Comparison of ENCODE assay signal across 11 mouse cellular contexts in the genomic region with DNA sequence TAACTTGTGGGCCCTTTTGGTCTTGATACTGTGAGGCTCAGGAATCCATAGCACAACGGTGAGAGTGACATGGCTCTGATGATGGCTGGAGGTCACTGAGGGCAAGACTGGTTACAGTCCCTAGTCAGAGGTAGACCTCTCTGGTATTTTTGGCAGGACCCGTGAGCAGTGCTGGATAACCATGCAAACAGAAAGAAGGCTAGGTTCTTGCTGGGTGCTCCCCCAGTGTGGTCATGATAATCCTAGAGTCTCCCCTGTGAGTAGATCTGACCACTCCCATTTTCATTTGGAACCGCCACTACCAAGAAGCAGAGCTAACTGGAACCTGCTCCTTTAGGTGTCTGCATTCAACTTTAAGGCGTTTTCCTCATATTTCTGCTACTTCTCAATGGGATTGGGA. TPM values are rescaled to one million over a fixed set of nuclear protein-coding genes. Genes with fewer than 3 reads are reported as not detected.
A peak's percentile ranks its signal among the peaks of the same experiment; 100 is the strongest.
DNase-seq lines count a peak whose midpoint lies in the region; ATAC-seq and TF ChIP-seq lines count a peak whose summit lies in the region.
"Had no signal": no experiment of that assay in that cellular context is flagged by ENCODE, and none has a peak within 500 bp of the region (broad histone marks: within the 10 kb centered on the region; RNA-seq: fewer than 3 reads in every experiment).

No protein-coding gene starts in this region.

- no peaks in the 10 kb centered on the region for H3K4me1 ChIP-seq in kidney, embryonic 16.5 days (ENCODE audit: insufficient read depth, low read length)
- peaks cover 16 to 26% of the 10 kb centered on the region in 2 experiments for H3K4me1 ChIP-seq in MEL (ENCODE audit: control insufficient read depth in 1 of 2, insufficient read depth in 2 of 2, low read length in 2 of 2)
- H3K4me1 ChIP-seq in brown adipose tissue, adult 24 weeks (ENCODE audit: control insufficient read depth, insufficient read depth, insufficient read length, low read length), result peaks cover 12% of the 10 kb centered on the region; the same call in 1 of the 2 replicates
- peaks cover 51% of the 10 kb centered on the region for H3K4me1 ChIP-seq in liver, embryonic 16.5 days (ENCODE audit: control insufficient read depth, low read depth, low read length)
- H3K4me1 ChIP-seq: forebrain, embryonic 12.5 days; intestine, embryonic 15.5 days had no signal

- H3K36me3 ChIP-seq in kidney, embryonic 16.5 days (ENCODE audit: insufficient read depth, low read length), result no peaks in the 10 kb centered on the region
- H3K36me3 ChIP-seq in MEL (ENCODE audit: control insufficient read depth in 1 of 2, insufficient read depth in 2 of 2, low read length in 2 of 2), result peaks cover 0 to 33% of the 10 kb centered on the region in 2 experiments; a peak in 2 of 4 replicates
- no peaks in the 10 kb centered on the region for H3K36me3 ChIP-seq in liver, embryonic 16.5 days (ENCODE audit: control insufficient read depth, insufficient read depth)
- H3K36me3 ChIP-seq: forebrain, embryonic 12.5 days; intestine, embryonic 15.5 days; midbrain, embryonic 13.5 days had no signal

- no peak for TF ChIP-seq RAD21 in MEL (IDR thresholded peaks at IDR 0.05; ENCODE audit: low read depth, low read length)

- H3K79me2 ChIP-seq in MEL (ENCODE audit: control insufficient read depth, insufficient read depth, low read length, poor library complexity), result peaks cover 4% of the 10 kb centered on the region

- H3K9me3 ChIP-seq in kidney, embryonic 16.5 days (ENCODE audit: low read length), result no peaks in the 10 kb centered on the region
- H3K9me3 ChIP-seq in MEL (replicated peaks; ENCODE audit: insufficient read depth, low read length), result no peaks in the 10 kb centered on the region
- no peaks in the 10 kb centered on the region for H3K9me3 ChIP-seq in liver, embryonic 16.5 days (replicated peaks; ENCODE audit: control insufficient read depth, low read length)
- H3K9me3 ChIP-seq: forebrain, embryonic 12.5 days; intestine, embryonic 15.5 days; midbrain, embryonic 13.5 days had no signal

- no peak overlapping the region for H3K9ac ChIP-seq in kidney, embryonic 16.5 days (replicated peaks; ENCODE audit: low read length)
- no peak overlapping the region for H3K9ac ChIP-seq in MEL (ENCODE audit: control insufficient read depth, low read depth, low read length, poor library complexity, severe bottlenecking)
- peak overlapping the region; percentile 36 for H3K9ac ChIP-seq in liver, embryonic 16.5 days (ENCODE audit: low read depth, low read length)

- H3K27ac ChIP-seq in kidney, embryonic 16.5 days (ENCODE audit: low read length), result no peak overlapping the region
- H3K27ac ChIP-seq in MEL (ENCODE audit: control insufficient read depth, low read depth, low read length), result no peak overlapping the region
- H3K27ac ChIP-seq in brown adipose tissue, adult 24 weeks (replicated peaks; ENCODE audit: low read depth, low read length), result peak overlapping the region; percentile 59
- no peak overlapping the region for H3K27ac ChIP-seq in liver, embryonic 16.5 days (ENCODE audit: low read length)
- H3K27ac ChIP-seq: forebrain, embryonic 12.5 days; midbrain, embryonic 13.5 days had no signal

- no peak overlapping the region for H3K4me2 ChIP-seq in kidney, embryonic 16.5 days (replicated peaks; ENCODE audit: low read depth, low read length)
- H3K4me2 ChIP-seq in liver, embryonic 16.5 days (ENCODE audit: low read depth, low read length), result peak overlapping the region; percentile 58

- no peaks in the 10 kb centered on the region for H3K27me3 ChIP-seq in kidney, embryonic 16.5 days (ENCODE audit: insufficient read depth, low read length)
- H3K27me3 ChIP-seq in MEL (ENCODE audit: control insufficient read depth in 1 of 2, insufficient read depth in 2 of 2, low read length in 2 of 2), result no peaks in the 10 kb centered on the region
- no peaks in the 10 kb centered on the region for H3K27me3 ChIP-seq in liver, embryonic 16.5 days (ENCODE audit: control insufficient read depth, insufficient read depth, low read depth, low read length)
- H3K27me3 ChIP-seq: intestine, embryonic 15.5 days had no signal

- peak; percentile 5 for DNase-seq in kidney, adult 11 months
- DNase-seq in MEL (ENCODE audit: low read depth, low spot score), result no peak
- no peak for DNase-seq in thymus, postnatal 25 days
- DNase-seq in left cerebral cortex, adult 18-20 months (ENCODE audit: low spot score in 2 of 2), result no peak
- DNase-seq: gastrocnemius, postnatal 36 days had no signal

- no peak for TF ChIP-seq POLR2A in MEL (IDR thresholded peaks at IDR 0.05; ENCODE audit: control insufficient read depth in 1 of 2, insufficient read depth in 1 of 2, low read depth in 1 of 2, low read length in 2 of 2, poor library complexity in 1 of 2)

- no peak for TF ChIP-seq EP300 in MEL (IDR thresholded peaks at IDR 0.05; ENCODE audit: low read depth in 1 of 2, low read length in 2 of 2)

- WGBS in kidney, embryonic 16.5 days, result 83% methylated on average over 4 of the region's 4 CpGs
- WGBS in liver, embryonic 16.5 days (ENCODE audit: insufficient replicate concordance), result 52% methylated on average over 4 of the region's 4 CpGs

- TF ChIP-seq CTCF in MEL (IDR thresholded peaks at IDR 0.05 in 2 of 3, conservative IDR thresholded peaks at IDR 0.05 in 1 of 3; ENCODE audit: control insufficient read depth in 1 of 3, insufficient read depth in 1 of 3, low read depth in 2 of 3, low read length in 3 of 3, poor library complexity in 1 of 3, severe bottlenecking in 1 of 3), result no peak

- no peak overlapping the region for H3K4me3 ChIP-seq in kidney, embryonic 16.5 days (ENCODE audit: low read length)
- H3K4me3 ChIP-seq in MEL (ENCODE audit: control insufficient read depth in 1 of 2, insufficient read depth in 1 of 2, low read depth in 2 of 2, low read length in 2 of 2), result peak overlapping the region in 1 of 2 experiments; percentile 71; a peak in 2 of 4 replicates
- H3K4me3 ChIP-seq in brown adipose tissue, adult 24 weeks (ENCODE audit: insufficient read depth, low read depth, low read length), result peak overlapping the region; percentile 55
- H3K4me3 ChIP-seq in liver, embryonic 16.5 days (ENCODE audit: low read depth, low read length), result peak overlapping the region; percentile 45

- ATAC-seq in kidney, embryonic 16.5 days (ENCODE audit: low FRiP score, low TSS enrichment), result no peak
- ATAC-seq in liver, embryonic 16.5 days (ENCODE audit: low read depth), result no peak

TF ChIP-seq in MEL, 35 proteins besides CTCF, POLR2A, EP300 and RAD21:
- TF ChIP-seq UBTF (IDR thresholded peaks at IDR 0.05; ENCODE audit: borderline replicate concordance, insufficient read depth, low read depth, low read length) (no peak), SIN3A (IDR thresholded peaks at IDR 0.05; ENCODE audit: low read length) (peak; percentile 6; the same call in 1 of the 2 replicates), ETS1 (IDR thresholded peaks at IDR 0.05; ENCODE audit: low read depth, low read length) (no peak)

RNA-seq across cellular contexts. Expression of a gene that starts 1.5 kb away (rescaled TPM):
- 23.6 and 25.0 TPM in 2 replicates for polyA plus RNA-seq in kidney, embryonic 16.5 days (2015; fragmentation: Nextera tagmentation; extraction: Ambion mirVana)
- 14.2 and 14.3 TPM in 2 replicates for total RNA-seq in MEL (2012; rRNA removed)
- polyA plus RNA-seq in MEL (2012; ENCODE audit: insufficient read depth in 1 of 2, insufficient read length in 2 of 2, low read depth in 1 of 2, low replicate concordance in 2 of 2, missing spikeins in 1 of 2), result 10 to 100 TPM in 1 of 2 experiments, not detected in 1; 20.2 TPM
- 94.5 and 164 TPM in 2 replicates for polyA plus RNA-seq in brown adipose tissue, adult 24 weeks (2012; ENCODE audit: insufficient read depth, insufficient read length, missing spikeins)
- polyA plus RNA-seq in liver, embryonic 16.5 days (2015; fragmentation: Nextera tagmentation; extraction: Ambion mirVana), result 22.7 and 23.9 TPM in 2 replicates
- total RNA-seq in left cerebral cortex, adult 18-20 months (2021), result 10 to 100 TPM; 15.4 to 18.2 TPM

RNA-seq across cellular contexts. Expression of a gene that starts 58.7 kb away (rescaled TPM):
- polyA plus RNA-seq in kidney, embryonic 16.5 days (2015; fragmentation: Nextera tagmentation; extraction: Ambion mirVana), result 39.2 and 39.6 TPM in 2 replicates
- total RNA-seq in MEL (2012; rRNA removed), result 0.29 and 0.54 TPM in 2 replicates
- polyA plus RNA-seq in MEL (2012; ENCODE audit: insufficient read depth in 1 of 2, insufficient read length in 2 of 2, low read depth in 1 of 2, low replicate concordance in 2 of 2, missing spikeins in 1 of 2), result 1 to 10 TPM in 1 of 2 experiments, not detected in 1; 3.1 TPM
- polyA plus RNA-seq in brown adipose tissue, adult 24 weeks (2012; ENCODE audit: insufficient read depth, insufficient read length, missing spikeins), result 42.2 and 44.0 TPM in 2 replicates
- 12.6 and 16.3 TPM in 2 replicates for polyA plus RNA-seq in liver, embryonic 16.5 days (2015; fragmentation: Nextera tagmentation; extraction: Ambion mirVana)
- 10 to 100 TPM; 29.7 to 30.9 TPM for total RNA-seq in left cerebral cortex, adult 18-20 months (2021)
